18 mouse cellular contexts compared by ENCODE assay signal in the genomic region with DNA sequence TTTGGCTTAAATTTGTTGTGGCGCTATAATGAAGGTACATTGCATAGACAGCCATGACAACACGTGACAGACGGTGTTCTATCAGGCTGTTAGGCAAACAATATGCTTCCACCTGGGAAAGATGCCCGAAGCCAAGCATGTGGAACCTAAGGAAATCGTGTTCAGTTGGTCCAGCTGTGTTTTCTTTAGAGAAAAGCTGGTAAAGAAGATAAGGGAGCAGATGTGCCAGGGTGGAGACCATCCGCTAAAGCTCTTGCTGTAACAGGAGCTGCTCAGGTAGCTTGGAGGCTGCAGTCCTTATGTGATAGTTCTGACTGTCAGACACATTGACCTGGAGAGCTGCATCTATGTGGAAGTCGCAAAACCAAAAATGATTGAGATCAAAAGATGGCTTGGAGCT. TPM values are rescaled to one million over a fixed set of nuclear protein-coding genes. Genes with fewer than 3 reads are reported as not detected.
DNase-seq lines count a peak whose midpoint lies in the region; ATAC-seq and TF ChIP-seq lines count a peak whose summit lies in the region.
"Had no signal": no experiment of that assay in that cellular context is flagged by ENCODE, and none has a peak within 500 bp of the region (broad histone marks: within the 10 kb centered on the region; RNA-seq: fewer than 3 reads in every experiment).

No protein-coding gene starts in this region.

- WGBS in intestine, embryonic 15.5 days = 80% methylated on average over 7 of the region's 7 CpGs
- 78% methylated on average over 7 of the region's 7 CpGs for WGBS in intestine, embryonic 16.5 days
- WGBS in liver, embryonic 13.5 days (ENCODE audit: insufficient replicate concordance) = 53% methylated on average over 7 of the region's 7 CpGs
- 56% methylated on average over 7 of the region's 7 CpGs for WGBS in liver, postnatal 0 days (ENCODE audit: insufficient replicate concordance)

- no peaks in the 10 kb centered on the region for H3K36me3 ChIP-seq in intestine, embryonic 15.5 days
- no peaks in the 10 kb centered on the region for H3K36me3 ChIP-seq in intestine, embryonic 16.5 days (ENCODE audit: control insufficient read depth, insufficient read depth, low read length)
- no peaks in the 10 kb centered on the region for H3K36me3 ChIP-seq in liver, embryonic 13.5 days
- H3K36me3 ChIP-seq in liver, postnatal 0 days (replicated peaks; ENCODE audit: insufficient read depth, low read length) = no peaks in the 10 kb centered on the region
- H3K36me3 ChIP-seq: embryonic facial prominence, embryonic 12.5 days; forebrain, embryonic 15.5 days; heart, embryonic 13.5 days; hindbrain, embryonic 15.5 days had no signal

- no peak overlapping the region for H3K9ac ChIP-seq in intestine, embryonic 15.5 days
- no peak overlapping the region for H3K9ac ChIP-seq in intestine, embryonic 16.5 days (ENCODE audit: low read depth, low read length)
- no peak overlapping the region for H3K9ac ChIP-seq in liver, embryonic 13.5 days
- no peak overlapping the region for H3K9ac ChIP-seq in liver, postnatal 0 days (replicated peaks)
- H3K9ac ChIP-seq: embryonic facial prominence, embryonic 12.5 days; forebrain, embryonic 15.5 days; heart, embryonic 13.5 days; hindbrain, embryonic 15.5 days had no signal

- no peak for TF ChIP-seq CTCF in liver, postnatal 0 days (IDR thresholded peaks at IDR 0.05; ENCODE audit: low read depth)

- H3K27ac ChIP-seq in intestine, embryonic 15.5 days = no peak overlapping the region
- H3K27ac ChIP-seq in intestine, embryonic 16.5 days (ENCODE audit: low read length) = no peak overlapping the region
- no peak overlapping the region for H3K27ac ChIP-seq in liver, embryonic 13.5 days
- no peak overlapping the region for H3K27ac ChIP-seq in liver, postnatal 0 days (ENCODE audit: low read depth)
- H3K27ac ChIP-seq: embryonic facial prominence, embryonic 12.5 days; forebrain, embryonic 15.5 days; heart, embryonic 13.5 days; hindbrain, embryonic 15.5 days had no signal

- H3K4me2 ChIP-seq in intestine, embryonic 15.5 days (replicated peaks) = no peak overlapping the region
- no peak overlapping the region for H3K4me2 ChIP-seq in intestine, embryonic 16.5 days (ENCODE audit: low read depth, low read length)
- H3K4me2 ChIP-seq in liver, embryonic 13.5 days = no peak overlapping the region
- no peak overlapping the region for H3K4me2 ChIP-seq in liver, postnatal 0 days (ENCODE audit: low read depth, low read length)
- H3K4me2 ChIP-seq: embryonic facial prominence, embryonic 12.5 days; forebrain, embryonic 15.5 days; heart, embryonic 13.5 days; hindbrain, embryonic 15.5 days had no signal

- no peaks in the 10 kb centered on the region for H3K27me3 ChIP-seq in intestine, embryonic 15.5 days (replicated peaks)
- no peaks in the 10 kb centered on the region for H3K27me3 ChIP-seq in intestine, embryonic 16.5 days (replicated peaks; ENCODE audit: control insufficient read depth, insufficient read depth, low read length)
- no peaks in the 10 kb centered on the region for H3K27me3 ChIP-seq in liver, embryonic 13.5 days
- no peaks in the 10 kb centered on the region for H3K27me3 ChIP-seq in liver, postnatal 0 days (ENCODE audit: insufficient read depth, low read length)
- H3K27me3 ChIP-seq: CH12.LX; embryonic facial prominence, embryonic 12.5 days; forebrain, embryonic 15.5 days; heart, embryonic 13.5 days; hindbrain, embryonic 15.5 days had no signal

- no peak for DNase-seq in liver, embryonic 13.5 days
- no peak for DNase-seq in liver, postnatal 0 days
- no peak for DNase-seq in layer of hippocampus, adult 9-10 months (ENCODE audit: low spot score)
- no peak for DNase-seq in frontal cortex, postnatal 25 days (ENCODE audit: low spot score in 2 of 2)
- DNase-seq: adrenal gland, postnatal 10 days; cerebellum, adult 11 months; cerebellum, adult 8-10 months; cerebellum, postnatal 14 days; gastrocnemius, postnatal 10 days; heart, postnatal 36 days had no signal

- ATAC-seq in intestine, embryonic 15.5 days = 0 out of 2 replicates have a peak, but pooled peaks have one; percentile 18
- ATAC-seq in intestine, embryonic 16.5 days = no peak
- ATAC-seq in liver, embryonic 13.5 days (ENCODE audit: low read depth) = peak; percentile 65; the same call in 1 of the 2 replicates
- ATAC-seq in liver, postnatal 0 days = peak; percentile 38; the same call in 1 of the 2 replicates
- ATAC-seq in CD4-positive, CD25-positive, alpha-beta regulatory T cell, adult 4 months = no peak
- ATAC-seq: forebrain, embryonic 15.5 days had no signal

- H3K4me1 ChIP-seq in intestine, embryonic 15.5 days (replicated peaks) = no peaks in the 10 kb centered on the region
- peaks cover 3% of the 10 kb centered on the region for H3K4me1 ChIP-seq in intestine, embryonic 16.5 days (ENCODE audit: control insufficient read depth, insufficient read depth, low read length)
- peaks cover 10% of the 10 kb centered on the region for H3K4me1 ChIP-seq in liver, embryonic 13.5 days (replicated peaks)
- no peaks in the 10 kb centered on the region for H3K4me1 ChIP-seq in liver, postnatal 0 days (ENCODE audit: insufficient read depth)
- H3K4me1 ChIP-seq: embryonic facial prominence, embryonic 12.5 days; hindbrain, embryonic 15.5 days had no signal

- no peaks in the 10 kb centered on the region for H3K9me3 ChIP-seq in intestine, embryonic 15.5 days
- H3K9me3 ChIP-seq in intestine, embryonic 16.5 days (ENCODE audit: control insufficient read depth, low read length) = no peaks in the 10 kb centered on the region
- H3K9me3 ChIP-seq in liver, embryonic 13.5 days (replicated peaks) = no peaks in the 10 kb centered on the region
- H3K9me3 ChIP-seq in liver, postnatal 0 days (ENCODE audit: low read length) = no peaks in the 10 kb centered on the region
- H3K9me3 ChIP-seq: embryonic facial prominence, embryonic 12.5 days; forebrain, embryonic 15.5 days; heart, embryonic 13.5 days; hindbrain, embryonic 15.5 days had no signal

- no peak overlapping the region for H3K4me3 ChIP-seq in intestine, embryonic 15.5 days (replicated peaks)
- no peak overlapping the region for H3K4me3 ChIP-seq in intestine, embryonic 16.5 days (ENCODE audit: low read length)
- no peak overlapping the region for H3K4me3 ChIP-seq in liver, embryonic 13.5 days (replicated peaks)
- no peak overlapping the region for H3K4me3 ChIP-seq in liver, postnatal 0 days (ENCODE audit: low read depth, low read length)
- H3K4me3 ChIP-seq: embryonic facial prominence, embryonic 12.5 days; forebrain, embryonic 15.5 days; heart, embryonic 13.5 days; hindbrain, embryonic 15.5 days had no signal

- peak; percentile 30; the same call in 1 of the 2 replicates for TF ChIP-seq EP300 in liver, postnatal 0 days (IDR thresholded peaks at IDR 0.05; ENCODE audit: low read depth)

RNA-seq across cellular contexts. Expression of gene Cubn, which starts 7.6 kb away (rescaled TPM):
- 7.3 and 8.9 TPM in 2 replicates for polyA plus RNA-seq in intestine, embryonic 15.5 days (2015; fragmentation: Nextera tagmentation; extraction: Ambion mirVana)
- 8.5 and 13.7 TPM in 2 replicates for polyA plus RNA-seq in intestine, embryonic 16.5 days (2015; fragmentation: Nextera tagmentation; extraction: Ambion mirVana)
- 0.03 and 0.06 TPM in 2 replicates for polyA plus RNA-seq in liver, embryonic 13.5 days (2015; fragmentation: Nextera tagmentation; extraction: Ambion mirVana)
- not detected in 2 replicates for polyA plus RNA-seq in liver, postnatal 0 days (2015; fragmentation: Nextera tagmentation; extraction: Ambion mirVana)
- polyA plus RNA-seq in CD4-positive, CD25-positive, alpha-beta regulatory T cell, adult 4 months (2017; shearing (Covaris generic)) = under 1 TPM in 1 of 2 experiments, not detected in 1; 0.09 TPM

RNA-seq across cellular contexts. Expression of gene Trdmt1, which starts 45.3 kb away (rescaled TPM):
- polyA plus RNA-seq in intestine, embryonic 15.5 days (2015; fragmentation: Nextera tagmentation; extraction: Ambion mirVana) = 8.1 and 10.0 TPM in 2 replicates
- 6.8 and 7.3 TPM in 2 replicates for polyA plus RNA-seq in intestine, embryonic 16.5 days (2015; fragmentation: Nextera tagmentation; extraction: Ambion mirVana)
- polyA plus RNA-seq in liver, embryonic 13.5 days (2015; fragmentation: Nextera tagmentation; extraction: Ambion mirVana) = 4.8 and 5.3 TPM in 2 replicates
- polyA plus RNA-seq in liver, postnatal 0 days (2015; fragmentation: Nextera tagmentation; extraction: Ambion mirVana) = 4.1 and 4.4 TPM in 2 replicates
- polyA plus RNA-seq in CD4-positive, CD25-positive, alpha-beta regulatory T cell, adult 4 months (2017; shearing (Covaris generic)) = 10 to 100 TPM; 12.1 to 19.1 TPM

Comparison
In these comparisons a context has a peak if more than half of its experiments do, and no peak if none do; other contexts are left out.
1. ATAC-seq: peak in intestine, embryonic 15.5 days (single experiment), liver, embryonic 13.5 days (single experiment) and liver, postnatal 0 days (single experiment); none in intestine, embryonic 16.5 days (single experiment) and CD4-positive, CD25-positive, alpha-beta regulatory T cell, adult 4 months (single experiment).